Mouse (Mus musculus): ENCODE data around the gene Plekhm2. TPM values are rescaled to one million over a fixed set of nuclear protein-coding genes. Genes with fewer than 3 reads are reported as not detected.

The Plekhm2 gene
- polyA plus RNA-seq, 1 experiment from 2014 or later, result 3.5 TPM

- TF ChIP-seq EP300 (optimal IDR thresholded peaks at IDR 0.05), result no peak
- TF ChIP-seq CTCF (IDR thresholded peaks at IDR 0.05; ENCODE audit: low read depth), result no peak
- no peak for ATAC-seq (ENCODE audit: low FRiP score, low TSS enrichment)
- H3K4me2 ChIP-seq (replicated peaks; ENCODE audit: low read depth), result no peak overlapping the region
- 87% methylated on average over 2 of the region's 2 CpGs for WGBS
- no peak overlapping the region for H3K27ac ChIP-seq (replicated peaks)
- H3K4me1 ChIP-seq (replicated peaks; ENCODE audit: control insufficient read depth, insufficient read depth), result no peaks in the 10 kb centered on the region
- no peaks in the 10 kb centered on the region for H3K27me3 ChIP-seq (ENCODE audit: control insufficient read depth, insufficient read depth, low read length)
- DNase-seq (ENCODE audit: low spot score), result no peak
- peaks cover 43% of the 10 kb centered on the region for H3K36me3 ChIP-seq (ENCODE audit: control insufficient read depth, insufficient read depth, low read length)
- no peak overlapping the region for H3K4me3 ChIP-seq (ENCODE audit: low read depth, low read length)
- H3K9ac ChIP-seq (ENCODE audit: low read length), result no peak overlapping the region
- no peaks in the 10 kb centered on the region for H3K9me3 ChIP-seq (ENCODE audit: control insufficient read depth, low read length)
Observed at GRCm38 (mm10) chr4:141704625-141705024, 39.9 kb upstream of the Plekhm2 start.

GRCm38 (mm10) chr4:141694719-141695118 is 30.0 kb upstream of the Plekhm2 start:
- H3K27ac ChIP-seq (replicated peaks), result no peak overlapping the region
- no peak overlapping the region for H3K9ac ChIP-seq (ENCODE audit: low read length)
- no peak for TF ChIP-seq EP300 (optimal IDR thresholded peaks at IDR 0.05)
- TF ChIP-seq CTCF (IDR thresholded peaks at IDR 0.05; ENCODE audit: low read depth), result no peak
- H3K27me3 ChIP-seq (ENCODE audit: control insufficient read depth, insufficient read depth, low read length), result no peaks in the 10 kb centered on the region
- no peaks in the 10 kb centered on the region for H3K9me3 ChIP-seq (ENCODE audit: control insufficient read depth, low read length)
- DNase-seq (ENCODE audit: low spot score), result no peak
- H3K4me1 ChIP-seq (replicated peaks; ENCODE audit: control insufficient read depth, insufficient read depth), result no peaks in the 10 kb centered on the region
- peaks cover 40% of the 10 kb centered on the region for H3K36me3 ChIP-seq (ENCODE audit: control insufficient read depth, insufficient read depth, low read length)
- ATAC-seq (ENCODE audit: low FRiP score, low TSS enrichment), result peak; percentile 57; the same call in 1 of the 2 replicates
- no peak overlapping the region for H3K4me2 ChIP-seq (replicated peaks; ENCODE audit: low read depth)
- 85% methylated on average over 8 of the region's 8 CpGs for WGBS
- H3K4me3 ChIP-seq (ENCODE audit: low read depth, low read length), result no peak overlapping the region

GRCm38 (mm10) chr4:141688505-141688904 is 23.8 kb upstream of the Plekhm2 start:
- Histone ChIP-seq H3K4me2 (replicated peaks; ENCODE audit: low read depth) (no peak overlapping the region), H3K4me1 (replicated peaks; ENCODE audit: control insufficient read depth, insufficient read depth) (no peaks in the 10 kb centered on the region), H3K36me3 (ENCODE audit: control insufficient read depth, insufficient read depth, low read length) (peaks cover 32% of the 10 kb centered on the region), H3K9ac (ENCODE audit: low read length) (no peak overlapping the region), H3K4me3 (ENCODE audit: low read depth, low read length) (no peak overlapping the region), H3K27ac (replicated peaks) (no peak overlapping the region), H3K9me3 (ENCODE audit: control insufficient read depth, low read length) (no peaks in the 10 kb centered on the region), H3K27me3 (ENCODE audit: control insufficient read depth, insufficient read depth, low read length) (no peaks in the 10 kb centered on the region)
- WGBS, result 83% methylated on average over 8 of the region's 8 CpGs
- ATAC-seq (ENCODE audit: low FRiP score, low TSS enrichment) (no peak), DNase-seq (ENCODE audit: low spot score) (no peak)
- TF ChIP-seq EP300 (optimal IDR thresholded peaks at IDR 0.05), result no peak
- no peak for TF ChIP-seq CTCF (IDR thresholded peaks at IDR 0.05; ENCODE audit: low read depth)

GRCm38 (mm10) chr4:141686525-141686924 is 21.8 kb upstream of the Plekhm2 start:
- Histone ChIP-seq H3K9ac (ENCODE audit: low read length) (no peak overlapping the region), H3K4me3 (ENCODE audit: low read depth, low read length) (no peak overlapping the region), H3K27ac (replicated peaks) (no peak overlapping the region), H3K9me3 (ENCODE audit: control insufficient read depth, low read length) (no peaks in the 10 kb centered on the region), H3K27me3 (ENCODE audit: control insufficient read depth, insufficient read depth, low read length) (no peaks in the 10 kb centered on the region), H3K36me3 (ENCODE audit: control insufficient read depth, insufficient read depth, low read length) (peaks cover 18% of the 10 kb centered on the region), H3K4me2 (replicated peaks; ENCODE audit: low read depth) (no peak overlapping the region), H3K4me1 (replicated peaks; ENCODE audit: control insufficient read depth, insufficient read depth) (0 out of 2 replicates have a peak, but pooled peaks cover 3% of the 10 kb centered on the region)
- WGBS, result 83% methylated on average over 8 of the region's 8 CpGs
- ATAC-seq (ENCODE audit: low FRiP score, low TSS enrichment) (no peak), DNase-seq (ENCODE audit: low spot score) (no peak)
- no peak for TF ChIP-seq CTCF (IDR thresholded peaks at IDR 0.05; ENCODE audit: low read depth)
- TF ChIP-seq EP300 (optimal IDR thresholded peaks at IDR 0.05), result no peak

GRCm38 (mm10) chr4:141686093-141686492 is 21.4 kb upstream of the Plekhm2 start:
- DNase-seq (ENCODE audit: low spot score) (no peak), ATAC-seq (ENCODE audit: low FRiP score, low TSS enrichment) (no peak)
- no peak overlapping the region for H3K4me2 ChIP-seq (replicated peaks; ENCODE audit: low read depth)
- no peak for TF ChIP-seq CTCF (IDR thresholded peaks at IDR 0.05; ENCODE audit: low read depth)
- no peak for TF ChIP-seq EP300 (optimal IDR thresholded peaks at IDR 0.05)
- peaks cover 16% of the 10 kb centered on the region for H3K36me3 ChIP-seq (ENCODE audit: control insufficient read depth, insufficient read depth, low read length)
- no peaks in the 10 kb centered on the region for H3K9me3 ChIP-seq (ENCODE audit: control insufficient read depth, low read length)
- no peak overlapping the region for H3K4me3 ChIP-seq (ENCODE audit: low read depth, low read length)
- no peak overlapping the region for H3K27ac ChIP-seq (replicated peaks)
- 59% methylated on average over 3 of the region's 3 CpGs for WGBS
- no peaks in the 10 kb centered on the region for H3K27me3 ChIP-seq (ENCODE audit: control insufficient read depth, insufficient read depth, low read length)
- 0 out of 2 replicates have a peak, but pooled peaks cover 3% of the 10 kb centered on the region for H3K4me1 ChIP-seq (replicated peaks; ENCODE audit: control insufficient read depth, insufficient read depth)
- H3K9ac ChIP-seq (ENCODE audit: low read length), result no peak overlapping the region

- H3K9ac ChIP-seq (ENCODE audit: low read length), result no peak within 1 kb of the TSS
- peaks cover 16% of the 10 kb centered on the region for H3K36me3 ChIP-seq (ENCODE audit: control insufficient read depth, insufficient read depth, low read length)
- H3K4me3 ChIP-seq (ENCODE audit: low read depth, low read length), result no peak within 1 kb of the TSS
- ATAC-seq (ENCODE audit: low FRiP score, low TSS enrichment), result no peak
- TF ChIP-seq EP300 (optimal IDR thresholded peaks at IDR 0.05) (no peak), CTCF (IDR thresholded peaks at IDR 0.05; ENCODE audit: low read depth) (no peak)
- no peak within 1 kb of the TSS for H3K4me2 ChIP-seq (replicated peaks; ENCODE audit: low read depth)
- WGBS, result 93% methylated on average over 6 of the region's 6 CpGs
- 0 out of 2 replicates have a peak, but pooled peaks cover 3% of the 10 kb centered on the region for H3K4me1 ChIP-seq (replicated peaks; ENCODE audit: control insufficient read depth, insufficient read depth)
- DNase-seq (ENCODE audit: low spot score), result no peak
- no peaks in the 10 kb centered on the region for H3K9me3 ChIP-seq (ENCODE audit: control insufficient read depth, low read length)
- no peak within 1 kb of the TSS for H3K27ac ChIP-seq (replicated peaks)
- H3K27me3 ChIP-seq (ENCODE audit: control insufficient read depth, insufficient read depth, low read length), result no peaks in the 10 kb centered on the region
Observed at GRCm38 (mm10) chr4:141685499-141685898, 20.8 kb upstream of the Plekhm2 start, which contains the start of gene Rsc1a1. Gene Rsc1a1, minus strand, starts transcription at chr4:141685599.

All from stomach, postnatal 0 days (tissue).